Mouse (Mus musculus) small intestine, adult 2 months (tissue): ENCODE measurements at regions not wholly inside any gene's neighbourhood (a gene's known extent, or its start where the extent isn't known, plus 50 kb on each side); places are given as distances from the start of the nearest gene placed in this dataset.
"Not testable (repeated sequence)": the region's sequence is repeated elsewhere in the genome, so short reads cannot be mapped to it uniquely, and the experiment has no call there.

Source experiments
- CTCF ChIP-seq: fragments of 200-500 bp; IDR thresholded peaks from 2 replicates; pipeline ENCODE4 v1.5.1; 2012; ENCODE audit warnings: low read depth, mild to moderate bottlenecking, control low read depth, inconsistent platforms, low read length, moderate library complexity, mixed read lengths; ENCODE audit not compliant: insufficient replicate concordance, insufficient read length; ENCODE audit errors: extremely low read depth
- POLR2A ChIP-seq: fragments of 200-500 bp; IDR thresholded peaks from 2 replicates; pipeline ENCODE4 v1.6.1; 2012; ENCODE audit warnings: low read depth, mild to moderate bottlenecking, control low read depth, inconsistent platforms, low read length, moderate library complexity

DNA sequence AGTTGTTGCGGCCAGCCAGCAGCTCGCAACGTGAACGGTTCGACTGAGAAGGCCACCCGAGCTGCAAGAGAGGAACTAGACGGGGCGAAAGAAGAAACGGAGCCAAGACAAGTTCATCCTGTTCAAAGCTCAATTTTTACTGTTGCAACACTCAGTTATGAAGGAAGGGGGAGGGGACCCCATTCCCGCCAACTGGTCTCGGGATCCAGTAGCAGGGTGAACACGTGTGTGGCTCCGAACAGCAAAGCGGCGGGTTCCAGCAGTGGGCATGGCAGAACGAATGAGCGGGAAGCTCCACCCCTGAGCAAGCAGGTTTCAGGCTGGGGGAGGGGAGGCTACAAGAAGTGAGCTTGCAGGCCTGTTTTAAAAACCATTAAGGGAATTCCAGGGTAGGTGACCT lies 158.7 kb upstream of the Ddhd1 start:
- TF ChIP-seq CTCF, POLR2A: not testable (repeated sequence)
